Mouse (Mus musculus) spleen, adult 2 months (tissue): ENCODE measurements around the gene Ptprn2.

Experiments used
- CTCF ChIP-seq: fragments of 200-500 bp; IDR thresholded peaks from 2 replicates; pipeline ENCODE4 v1.5.1; 2011; ENCODE audit warnings: mild to moderate bottlenecking, inconsistent platforms; ENCODE audit not compliant: insufficient read depth, insufficient read length, insufficient replicate concordance; ENCODE audit errors: extremely low read depth
- POLR2A ChIP-seq: fragments of 200-500 bp; IDR thresholded peaks from 2 replicates; pipeline ENCODE4 v1.6.1; 2011; ENCODE audit warnings: low read depth, low read length, inconsistent platforms

- TF ChIP-seq CTCF (no peak), POLR2A (no peak)
Observed at GRCm38 (mm10) chr12:116552306-116552705, 66.8 kb downstream of the Ptprn2 start.
